Mouse (Mus musculus) layer of hippocampus, postnatal 36 days (tissue): Measurements from ENCODE around the gene Slc9a2. TPM values are rescaled to one million over a fixed set of nuclear protein-coding genes. Genes with fewer than 3 reads are reported as not detected.
A peak's percentile ranks its signal among the peaks of the same experiment; 100 is the strongest.

Source experiments
- DNase-seq, 2 experiments: peaks; one replicate each; pipeline ENCODE4 v3.0.0; 2022
- total RNA-seq, 2 experiments: library from RNA; stranded (reverse); gene quantifications; 2 replicates each; pipeline ENCODE4 v1.2.3; 2021

Slc9a2 gene
- total RNA-seq, 2 experiments from 2014 or later: 25.1 to 28.4 TPM

DNA sequence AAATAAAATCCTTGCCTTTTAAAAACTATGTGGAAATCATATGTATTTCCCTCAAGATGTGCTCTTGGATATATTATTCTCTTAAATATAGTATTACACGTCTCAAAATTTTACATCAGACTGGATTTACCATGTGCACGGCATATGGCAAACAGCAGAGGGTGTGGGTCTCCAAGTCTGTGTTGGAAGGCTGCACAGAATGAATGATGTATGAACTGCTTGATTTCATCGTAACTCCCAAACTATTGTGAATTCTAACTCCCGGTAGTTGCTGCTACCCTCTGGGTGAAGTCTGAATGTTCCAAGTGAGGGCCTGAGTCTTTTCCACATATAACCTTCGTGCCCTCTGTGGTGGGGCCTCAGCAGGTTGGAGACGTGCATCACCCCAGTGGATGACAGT lies 108.6 kb downstream of the Slc9a2 start:
- DNase-seq: no peak

DNA sequence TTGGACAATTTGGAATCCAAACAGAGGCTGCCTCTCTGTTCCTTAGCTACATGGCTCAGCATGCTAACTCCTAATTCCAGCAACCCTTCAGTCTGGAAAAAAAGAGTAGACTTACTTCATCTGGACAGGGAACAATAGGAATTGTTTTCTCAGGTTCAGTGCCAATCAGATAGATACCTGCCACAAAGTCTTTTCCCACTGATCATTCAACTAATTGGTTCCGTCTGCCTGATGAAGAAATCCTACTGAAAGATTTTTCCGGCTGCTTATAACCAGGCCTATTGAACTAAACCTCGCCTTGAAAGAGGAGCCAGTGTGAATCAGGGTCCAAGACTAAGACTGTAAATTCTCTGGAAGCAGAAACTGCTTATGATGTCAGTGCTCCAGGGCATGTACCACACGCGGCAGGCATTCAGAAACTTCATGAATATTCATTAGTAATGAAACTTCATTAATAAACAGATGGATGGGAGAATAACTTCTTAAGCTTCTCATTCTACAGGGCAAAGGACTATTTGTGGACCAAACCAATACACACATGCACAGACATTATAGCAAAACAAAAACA lies 109.4 kb downstream of the Slc9a2 start:
- DNase-seq: no peak

DNA sequence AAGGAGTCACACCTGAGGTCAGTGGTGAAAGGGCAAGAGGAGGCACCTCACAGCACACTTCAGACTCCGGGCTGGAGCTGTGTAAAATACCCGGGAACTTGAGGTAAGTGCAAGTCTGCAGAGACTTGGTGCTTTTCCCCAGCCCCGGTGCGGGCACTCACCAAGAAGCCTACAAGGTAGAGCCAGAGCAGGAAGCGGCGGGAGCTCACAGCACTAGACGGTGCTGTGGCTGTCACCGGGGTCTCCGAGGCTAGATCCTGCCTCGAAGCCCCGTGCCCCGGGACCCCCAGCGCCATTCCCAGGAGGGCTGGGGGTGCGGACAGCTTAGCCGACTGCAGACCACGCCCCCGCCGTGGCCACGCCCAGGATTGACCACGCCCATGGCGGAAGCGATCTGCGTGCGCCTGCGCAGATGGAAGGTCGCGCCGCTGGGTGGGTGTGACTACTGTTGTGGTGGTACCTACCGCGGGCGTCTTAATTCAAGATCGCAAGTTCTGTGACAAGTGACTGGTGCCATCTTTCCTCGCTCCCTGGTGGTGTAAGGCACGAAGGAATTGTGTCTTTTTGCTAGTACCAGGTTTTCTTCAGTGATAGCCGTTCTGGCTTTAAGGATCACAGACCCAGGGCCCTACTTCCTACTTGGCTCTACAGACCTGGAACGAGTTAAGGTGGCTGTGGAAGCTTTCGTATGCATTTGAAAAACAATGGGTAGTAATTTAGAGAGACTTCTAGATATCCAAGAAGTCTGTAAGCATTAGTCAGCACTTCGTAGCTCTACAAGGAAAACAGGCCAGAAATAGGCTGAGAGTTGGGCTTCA lies 110.2 kb downstream of the Slc9a2 start, which contains the start of gene Mfsd9:
Gene Mfsd9 (minus strand): TSS at position 364 of the 818 bp plus-strand sequence.
- peak; percentile 89 to 91 for DNase-seq

DNA sequence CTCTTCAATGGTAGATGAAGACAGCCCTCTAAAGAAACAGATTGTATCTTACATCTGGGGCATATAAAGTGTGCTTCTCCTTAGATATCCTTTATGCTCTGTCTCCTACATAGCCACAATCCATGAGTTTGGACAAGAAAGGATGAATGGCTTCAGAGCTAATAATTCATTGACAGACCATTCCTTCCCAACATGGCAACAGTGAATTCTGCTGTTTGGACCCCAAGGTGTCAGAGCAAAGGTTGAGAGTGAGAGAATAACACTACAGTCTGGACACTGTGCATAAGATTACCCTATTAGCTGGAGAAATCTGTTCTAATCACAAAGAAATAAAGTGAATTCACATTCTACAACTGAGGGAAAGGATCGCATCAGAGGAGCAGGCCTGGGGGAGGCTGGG lies 115.1 kb downstream of the Slc9a2 start:
- DNase-seq: no peak

DNA sequence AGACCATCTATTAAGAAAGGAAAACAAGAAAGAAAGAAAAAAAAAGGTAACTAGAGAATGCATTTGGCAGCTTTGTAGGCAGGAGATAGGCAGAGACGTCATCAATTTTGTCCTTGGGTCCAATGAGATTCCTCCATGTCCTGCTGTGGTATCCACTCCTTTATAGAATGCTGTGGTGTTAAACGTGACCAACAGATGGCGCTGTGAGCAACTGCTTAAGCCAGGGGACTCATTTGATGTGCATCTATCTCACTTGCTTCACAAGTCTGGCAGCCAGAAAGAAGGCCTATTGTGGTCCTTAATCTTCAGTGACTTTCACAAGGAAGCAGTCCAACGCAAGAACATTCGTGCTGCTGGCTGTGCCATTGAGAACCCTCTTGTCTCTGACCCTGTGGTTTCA lies 117.0 kb downstream of the Slc9a2 start:
- DNase-seq: peak; percentile 36 to 48

DNA sequence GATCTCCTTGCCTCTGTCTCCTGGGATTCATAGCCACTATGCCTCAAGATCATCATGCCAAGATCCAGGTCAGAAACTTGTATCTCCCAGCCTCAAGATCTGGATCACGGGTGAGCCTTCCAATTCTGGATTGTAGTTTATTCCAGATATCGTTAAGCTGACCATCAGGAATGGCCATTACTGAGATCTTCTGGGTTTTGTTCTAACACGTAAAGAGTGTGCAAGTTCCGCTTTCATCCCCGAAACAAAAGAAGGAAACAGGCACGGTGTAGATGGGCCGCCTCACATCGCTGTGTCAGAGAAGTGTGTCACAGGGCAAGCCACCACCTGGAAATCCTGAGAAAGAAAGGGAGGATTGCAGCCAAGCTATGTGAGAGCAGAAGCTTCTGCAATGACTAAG lies 118.7 kb downstream of the Slc9a2 start:
- no peak for DNase-seq

DNA sequence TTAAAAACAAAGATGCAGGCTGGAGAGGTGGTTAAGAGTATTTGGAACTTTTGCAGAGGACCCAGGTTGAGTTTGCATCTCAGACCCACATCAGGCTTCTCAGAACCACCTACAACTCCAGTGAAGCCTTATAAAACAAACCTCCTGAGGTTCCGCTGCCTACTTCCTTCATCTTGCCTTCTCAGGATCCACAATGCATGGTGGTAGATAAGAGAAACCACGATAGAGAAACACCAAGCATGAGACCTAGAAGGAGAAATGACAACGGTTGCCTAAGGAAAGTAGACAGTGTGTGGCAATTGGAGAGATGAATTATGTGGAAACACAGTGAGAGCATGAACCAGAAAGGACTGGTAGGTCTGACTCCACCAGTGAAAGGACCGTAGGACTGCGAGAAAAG lies 120.5 kb downstream of the Slc9a2 start:
- DNase-seq: no peak

DNA sequence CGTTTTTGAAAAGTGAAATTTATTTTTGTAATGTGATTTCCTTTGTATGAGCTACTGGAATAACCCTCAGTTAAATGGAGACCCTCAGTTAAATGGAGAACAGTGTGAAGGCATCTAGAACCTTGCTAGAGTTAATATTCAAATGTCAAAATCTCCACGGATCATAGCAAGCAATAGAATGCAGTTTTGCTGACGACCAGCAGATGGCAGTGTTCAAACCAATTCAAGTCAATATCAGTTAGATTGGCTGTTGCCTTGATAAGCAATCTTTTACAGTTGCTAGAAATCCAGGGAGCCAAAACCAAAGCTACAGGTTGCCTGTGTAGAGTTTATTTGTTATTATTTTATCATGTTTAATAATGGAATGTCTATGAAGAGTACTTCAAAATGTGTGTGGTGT lies 122.4 kb downstream of the Slc9a2 start:
- peak; percentile 22 to 23 for DNase-seq

DNA sequence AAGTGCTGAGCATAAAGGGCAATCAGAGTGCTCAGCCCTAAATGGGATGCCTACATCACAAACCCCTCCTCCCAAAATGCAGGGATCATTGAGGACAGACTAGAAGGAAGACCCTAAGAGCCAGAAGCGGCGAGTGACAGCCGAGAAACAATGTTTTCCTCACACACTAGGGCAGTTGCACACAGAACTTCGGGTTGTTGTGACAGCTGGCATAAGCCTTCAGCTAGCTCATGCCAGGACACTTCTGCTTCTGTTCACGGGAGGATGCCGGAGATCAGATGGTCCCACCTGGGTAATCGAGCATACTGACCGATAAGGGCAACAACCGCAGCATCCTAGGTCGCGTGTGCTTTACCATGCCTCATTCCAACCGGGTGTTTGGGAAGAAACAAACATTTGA lies 123.7 kb downstream of the Slc9a2 start:
- DNase-seq: no peak

DNA sequence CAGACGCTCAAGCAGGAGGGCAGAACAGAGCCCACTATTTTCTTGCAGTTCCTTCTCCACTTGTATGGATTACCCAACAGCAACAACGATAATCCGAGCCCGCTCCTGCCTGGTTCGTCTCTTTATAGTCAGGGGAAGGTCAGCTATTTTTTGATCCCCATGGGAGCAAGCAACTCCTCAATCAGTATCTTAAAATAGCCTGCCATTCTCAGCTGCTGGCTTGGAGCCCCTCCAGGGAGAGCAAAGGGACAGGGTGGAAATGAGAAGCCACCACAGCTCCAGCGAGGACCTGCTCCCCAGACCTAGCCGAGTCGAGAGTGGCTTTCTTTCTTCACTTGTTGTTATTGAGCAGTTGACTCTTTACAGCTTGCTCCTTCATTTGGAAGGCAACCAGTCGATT lies 125.0 kb downstream of the Slc9a2 start, which contains the start of gene Tmem182:
Gene Tmem182 (plus strand): TSS at position 251 of the 400 bp plus-strand sequence.
- DNase-seq: no peak

DNA sequence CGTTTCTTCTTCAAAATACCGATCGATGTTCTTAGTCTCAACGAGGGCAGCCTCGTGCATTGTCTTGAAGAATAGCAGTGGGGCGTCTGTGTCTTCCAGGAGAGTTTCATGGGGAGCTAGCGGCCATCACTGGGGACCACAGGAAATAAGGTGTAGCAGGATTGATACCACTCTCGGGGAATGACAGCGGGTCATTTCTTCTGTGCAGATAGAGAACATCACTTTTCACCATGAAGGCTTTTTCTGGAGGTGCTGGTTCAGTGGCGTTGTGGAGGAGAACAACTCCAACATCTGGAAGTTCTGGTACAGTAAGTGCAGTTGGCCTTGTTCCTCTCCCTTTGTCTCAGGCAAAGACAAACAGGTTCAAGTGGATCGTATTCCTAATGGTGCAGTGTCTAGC lies 125.5 kb downstream of the Slc9a2 start:
- DNase-seq: no peak

DNA sequence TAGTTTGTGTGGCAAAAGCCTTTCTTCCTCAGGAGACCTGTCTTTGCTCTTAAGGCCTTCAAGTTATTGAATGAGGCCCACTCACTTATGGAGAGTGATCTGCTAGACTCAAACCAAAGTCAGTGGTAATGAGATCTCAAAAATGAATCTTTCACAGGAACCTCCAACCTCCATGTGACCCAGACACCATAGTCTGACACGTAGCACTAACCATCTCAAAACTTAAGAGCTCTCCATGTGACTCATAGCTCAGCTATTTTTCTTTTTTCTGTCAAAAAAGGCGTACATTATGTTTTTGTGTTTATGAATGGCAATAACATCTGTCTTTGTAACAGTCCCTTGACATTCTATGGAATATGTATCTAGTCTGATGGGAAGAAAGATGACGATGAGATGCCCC lies 128.3 kb downstream of the Slc9a2 start:
- no peak for DNase-seq

DNA sequence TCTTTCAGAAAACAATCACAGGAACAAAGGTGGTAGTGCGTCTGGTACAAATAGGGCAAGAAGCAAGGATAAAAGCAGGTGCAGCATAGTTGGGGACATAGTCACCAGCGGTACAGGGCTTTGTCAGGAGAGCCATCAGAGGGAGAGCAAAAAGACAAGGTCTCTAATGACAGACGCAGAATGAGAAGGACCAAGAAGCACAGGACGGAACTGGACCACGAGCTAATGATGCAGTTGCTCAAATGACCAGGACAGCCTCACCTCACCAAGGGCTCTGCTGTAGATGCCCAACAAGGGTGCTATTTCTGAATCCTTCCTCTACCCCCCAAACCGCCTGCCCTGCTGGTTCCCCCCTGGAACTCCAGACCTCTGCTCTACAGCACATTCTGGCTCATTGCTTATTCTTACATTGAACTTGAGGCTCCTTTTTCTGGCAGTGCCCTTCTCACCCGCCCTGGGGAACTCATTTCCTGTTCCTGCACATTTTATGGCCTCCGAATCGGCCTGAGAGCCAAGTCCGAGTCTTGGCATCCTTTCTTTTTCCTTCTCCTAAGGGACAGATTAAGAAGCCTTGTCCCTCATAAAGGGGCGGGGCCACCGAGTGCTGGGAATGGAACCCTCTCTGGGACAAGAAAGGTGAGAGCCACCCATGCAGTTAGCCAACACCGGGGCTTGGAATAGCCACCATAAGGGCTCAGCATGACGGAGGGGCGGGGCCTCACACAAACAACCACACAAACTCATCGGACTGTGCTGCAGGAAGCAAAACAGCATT lies 134.9 kb downstream of the Slc9a2 start:
- DNase-seq: no peak

Other genes starting within 250 kb of the Slc9a2 start
- gene Il18r1, start 215.0 kb upstream of the Slc9a2 start, total RNA-seq: not detected
- under 1 TPM; 0.12 to 0.13 TPM for gene Il18rap, start 165.2 kb upstream of the Slc9a2 start, total RNA-seq
- 10 to 100 TPM; 19.5 to 22.2 TPM for gene Slc9a4, start 100.5 kb upstream of the Slc9a2 start, total RNA-seq
- 1 to 10 TPM; 5.5 TPM for gene Mfsd9, start 110.1 kb downstream of the Slc9a2 start, total RNA-seq
- gene Tmem182, start 125.0 kb downstream of the Slc9a2 start, total RNA-seq: under 1 TPM; 0.13 to 0.25 TPM